Mouse (Mus musculus): ENCODE results near the gene Ssx2ip.

The Ssx2ip gene

DNA sequence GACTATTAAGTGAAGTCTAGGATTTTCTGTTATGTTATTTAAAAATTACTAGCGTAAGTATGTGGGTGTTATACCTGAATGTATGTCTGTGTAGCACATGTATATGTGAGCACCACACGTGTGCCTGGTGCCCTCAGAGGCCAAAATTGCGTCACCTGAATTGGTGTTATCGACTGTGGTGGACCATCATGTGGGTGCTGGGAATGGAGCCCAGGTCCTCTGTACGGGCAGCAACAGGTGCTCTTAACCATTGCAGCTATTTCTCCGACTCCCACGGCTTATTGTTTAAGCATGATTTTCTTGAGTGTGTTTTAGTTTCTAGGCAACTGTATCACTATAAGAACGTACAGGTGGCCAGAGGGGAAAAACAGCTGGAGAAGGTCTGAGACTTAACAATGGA, 31.7 kb downstream of the Ssx2ip start:
- no peak for DNase-seq (ENCODE audit: low read depth, low spot score)

DNA sequence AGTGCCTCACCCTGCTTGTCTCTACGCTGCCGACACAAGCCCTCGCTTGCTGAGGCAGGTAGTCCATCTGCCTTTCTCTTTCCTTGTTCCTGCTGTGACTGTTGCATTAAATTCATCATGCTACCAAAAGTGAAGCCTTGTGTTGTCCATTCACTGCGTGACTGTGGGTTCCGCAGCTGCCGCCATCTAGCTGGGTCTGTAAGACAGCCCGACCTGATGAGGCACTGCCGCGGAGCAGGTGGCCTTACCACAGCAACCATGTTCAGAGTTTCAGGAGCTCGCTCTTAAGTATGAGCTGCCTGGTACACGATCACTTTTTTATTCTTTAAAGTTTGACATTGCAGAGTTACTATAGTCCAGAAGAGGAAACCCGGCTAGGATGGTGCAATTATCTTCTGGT, 35.6 kb downstream of the Ssx2ip start:
- DNase-seq (ENCODE audit: low read depth, low spot score) = no peak

DNA sequence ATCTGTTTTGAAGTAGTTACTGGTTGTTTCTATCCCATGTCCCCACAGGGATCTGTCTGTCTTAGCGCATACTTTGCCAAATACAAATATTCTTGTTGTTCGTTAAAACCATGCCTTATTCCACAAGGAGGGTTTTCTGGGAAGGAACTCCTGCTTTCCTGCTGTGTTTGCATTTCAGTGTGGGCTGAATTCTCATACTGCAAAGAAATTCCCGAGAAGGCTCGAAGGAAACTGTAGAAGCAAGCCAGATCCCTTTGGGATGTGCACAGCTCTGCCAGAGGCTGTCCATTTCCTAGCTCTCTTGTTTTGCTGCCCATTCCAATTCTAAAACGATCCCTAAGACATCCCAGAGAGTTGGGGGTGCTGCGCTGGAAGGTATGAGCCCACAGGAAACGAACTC, 36.0 kb downstream of the Ssx2ip start:
- DNase-seq (ENCODE audit: low read depth, low spot score) = no peak

DNA sequence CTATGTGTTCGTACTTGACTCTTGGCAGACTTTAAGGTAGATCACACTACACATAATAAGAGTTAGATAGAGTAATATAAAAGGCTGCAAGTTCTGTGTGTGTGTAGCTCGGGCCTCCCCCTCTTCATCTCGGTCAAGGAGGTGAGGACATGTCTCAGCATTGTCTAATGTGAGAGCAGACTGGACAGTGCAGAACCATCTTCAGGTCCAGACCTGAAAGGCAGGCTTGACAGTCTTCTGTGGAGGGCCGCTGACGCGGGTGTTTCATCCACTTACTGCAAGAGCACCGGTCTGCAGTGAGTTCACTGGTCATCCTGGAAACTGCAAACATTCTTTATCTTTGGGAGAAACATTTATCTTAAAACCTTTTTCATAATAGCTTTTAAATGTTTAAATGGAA, 38.0 kb downstream of the Ssx2ip start:
- no peak for DNase-seq (ENCODE audit: low read depth, low spot score)

DNA sequence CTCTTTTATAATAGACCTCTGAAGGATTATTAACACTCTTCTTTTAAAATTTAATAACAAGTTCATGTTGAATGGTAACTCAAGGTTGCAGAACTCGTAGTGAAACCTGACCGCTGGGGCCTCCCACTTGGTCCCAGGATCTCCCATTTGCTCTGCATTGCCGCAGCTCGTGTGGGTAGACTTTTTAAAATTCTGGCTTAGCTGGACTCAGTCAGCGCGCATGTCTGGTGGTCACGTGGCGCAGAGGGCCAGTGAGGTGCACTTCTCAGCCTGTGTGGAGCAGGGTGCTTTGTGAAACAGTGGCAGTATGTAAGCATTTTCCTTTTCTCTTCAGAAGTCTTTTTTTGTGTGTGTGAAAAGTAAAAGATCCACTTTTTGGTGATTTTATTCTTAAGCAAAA, 38.5 kb downstream of the Ssx2ip start:
- no peak for DNase-seq (ENCODE audit: low read depth, low spot score)

DNA sequence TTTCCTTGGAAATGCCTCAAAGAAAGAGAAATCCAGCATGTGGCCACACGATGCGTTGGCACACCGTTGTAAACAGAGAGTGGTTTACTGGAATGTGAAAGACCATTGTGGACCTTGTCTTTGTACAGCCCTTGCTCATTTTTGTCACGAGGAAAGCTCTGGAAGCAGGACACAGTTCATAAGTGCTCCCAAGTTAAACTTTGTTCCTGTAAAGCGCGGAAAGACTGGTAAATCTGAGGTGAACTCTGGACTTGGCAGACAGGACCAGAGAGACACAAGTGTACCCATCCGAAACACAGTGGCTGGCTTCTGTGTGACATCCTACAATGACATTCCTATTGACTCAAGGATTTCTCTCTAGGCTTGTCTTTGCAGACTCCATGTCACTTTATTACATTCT, 38.9 kb downstream of the Ssx2ip start:
- DNase-seq (ENCODE audit: low read depth, low spot score) = no peak

DNA sequence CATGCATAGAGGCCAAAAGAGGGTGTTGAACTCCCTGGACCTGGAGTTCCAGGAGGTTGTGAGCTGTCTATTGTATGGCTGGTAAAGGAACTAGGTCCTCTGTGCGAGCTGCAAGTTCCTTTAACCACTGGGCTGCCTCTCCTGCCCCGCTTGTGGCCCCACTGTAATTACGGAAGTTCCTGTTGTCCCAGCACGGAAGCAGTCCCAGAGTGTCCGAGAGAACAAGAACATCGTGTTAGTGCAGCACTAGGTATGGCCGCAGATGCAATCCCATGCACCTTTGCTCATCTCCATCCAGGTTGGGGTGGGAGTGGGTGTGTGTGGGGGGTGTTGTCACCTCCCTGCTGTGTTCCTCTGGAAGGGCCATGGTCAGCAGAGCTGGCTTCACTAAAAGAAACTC, 40.4 kb downstream of the Ssx2ip start:
- no peak for DNase-seq (ENCODE audit: low read depth, low spot score)

DNA sequence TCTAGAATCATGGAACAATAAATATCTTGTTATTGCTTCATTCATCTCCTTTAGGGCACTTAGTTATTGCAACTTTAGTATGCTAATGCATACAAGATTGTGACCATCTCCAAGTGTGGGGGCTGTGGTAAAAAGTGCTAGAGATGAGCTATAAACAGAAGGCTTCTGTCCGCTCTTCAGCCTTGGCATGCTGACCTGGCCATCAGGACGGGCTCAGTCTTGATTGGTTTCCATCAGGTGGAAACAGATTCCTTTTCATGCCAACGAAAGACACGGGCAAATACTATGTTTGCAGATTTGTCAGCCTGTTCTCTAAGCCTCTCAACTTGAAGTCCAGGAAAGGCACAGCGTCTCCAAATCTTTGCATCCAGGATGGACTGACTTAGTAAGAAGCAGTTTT, 42.7 kb downstream of the Ssx2ip start:
- DNase-seq (ENCODE audit: low read depth, low spot score) = no peak

DNA sequence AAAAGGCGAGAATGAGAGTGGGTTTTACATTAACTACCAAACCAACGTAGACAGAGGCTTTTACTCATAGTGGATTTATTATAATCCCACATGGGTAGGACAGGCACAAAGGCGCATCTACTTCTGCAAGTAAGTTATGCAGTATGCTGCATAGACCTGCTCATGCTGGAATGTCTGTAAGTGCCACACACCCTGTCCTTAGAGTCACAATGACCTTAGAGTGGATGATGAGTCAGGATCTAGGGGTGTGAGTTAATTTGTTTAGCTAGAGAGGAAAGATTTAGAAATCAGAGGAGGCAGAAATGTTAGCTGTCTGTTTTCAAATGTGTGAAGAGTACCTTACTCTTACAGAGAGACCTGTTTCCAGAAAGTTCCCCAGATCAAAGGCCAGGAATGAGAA, 43.2 kb downstream of the Ssx2ip start:
- no peak for DNase-seq (ENCODE audit: low read depth, low spot score)

DNA sequence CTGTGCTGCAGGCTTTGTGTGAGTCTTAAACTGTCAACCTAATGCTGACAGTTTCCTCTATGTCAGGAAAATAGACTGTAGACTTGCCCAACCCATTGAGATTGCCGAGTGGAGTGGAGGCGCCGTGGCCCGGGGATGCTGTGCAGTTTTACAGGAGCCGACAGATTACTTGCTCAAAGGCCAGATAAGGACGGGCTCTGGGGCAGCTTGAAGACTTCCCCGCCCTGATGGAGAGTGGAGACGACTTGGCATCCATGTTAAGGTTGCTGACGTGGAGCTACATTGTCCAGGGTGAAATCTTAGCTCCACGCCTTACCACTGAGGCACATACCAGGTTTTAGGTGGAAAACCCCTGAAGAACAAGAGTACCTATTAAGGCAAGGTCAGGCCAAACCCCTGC, 43.9 kb downstream of the Ssx2ip start:
- DNase-seq (ENCODE audit: low read depth, low spot score) = no peak

DNA sequence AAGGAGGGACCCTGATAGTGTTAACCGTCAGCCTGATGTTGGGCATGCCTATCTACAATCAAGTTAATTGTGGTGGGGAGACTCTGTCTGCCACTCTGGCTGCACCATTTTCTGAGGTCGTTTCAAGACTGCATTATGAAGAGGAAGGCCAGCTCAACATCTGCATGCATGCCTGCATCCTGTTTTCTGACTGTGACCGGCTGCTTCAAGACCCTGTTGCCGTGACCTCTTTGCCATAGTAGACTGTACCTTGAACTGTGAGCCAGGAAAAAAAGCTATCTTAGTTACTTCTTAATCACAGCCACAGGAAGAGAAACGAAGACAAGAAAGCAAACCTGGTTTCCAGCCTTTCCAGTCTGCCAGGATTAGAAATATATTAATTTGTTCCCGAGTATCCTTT, 44.5 kb downstream of the Ssx2ip start:
- DNase-seq (ENCODE audit: low read depth, low spot score) = no peak

DNA sequence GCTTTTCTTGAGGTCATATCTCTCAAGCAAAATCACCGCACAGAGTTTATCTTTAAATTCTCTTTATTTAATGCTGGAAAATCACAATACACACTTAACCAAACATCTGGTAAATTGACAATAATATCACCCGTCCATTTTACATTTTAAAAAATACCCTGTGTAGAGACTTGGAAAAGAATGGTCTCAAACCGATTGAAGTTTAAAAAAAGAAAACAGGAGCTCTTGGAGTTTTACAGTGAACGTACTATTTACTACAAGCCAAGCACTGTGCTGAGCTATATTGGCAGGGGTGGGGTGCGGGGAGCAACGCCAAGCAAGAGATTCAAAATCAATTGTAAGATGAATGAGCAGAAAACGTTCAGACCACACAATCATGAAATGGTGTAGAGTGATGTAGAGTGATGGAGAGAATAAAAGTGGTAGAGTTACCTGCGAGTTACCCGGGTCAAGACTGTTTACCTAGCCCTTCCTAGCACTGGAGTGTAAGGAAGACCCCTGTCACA, 45.4 kb downstream of the Ssx2ip start, which contains the start of gene Ctbs:
Gene Ctbs (plus strand): TSS at position 51 of the 506 bp plus-strand sequence.
- DNase-seq (ENCODE audit: low read depth, low spot score) = no peak

DNA sequence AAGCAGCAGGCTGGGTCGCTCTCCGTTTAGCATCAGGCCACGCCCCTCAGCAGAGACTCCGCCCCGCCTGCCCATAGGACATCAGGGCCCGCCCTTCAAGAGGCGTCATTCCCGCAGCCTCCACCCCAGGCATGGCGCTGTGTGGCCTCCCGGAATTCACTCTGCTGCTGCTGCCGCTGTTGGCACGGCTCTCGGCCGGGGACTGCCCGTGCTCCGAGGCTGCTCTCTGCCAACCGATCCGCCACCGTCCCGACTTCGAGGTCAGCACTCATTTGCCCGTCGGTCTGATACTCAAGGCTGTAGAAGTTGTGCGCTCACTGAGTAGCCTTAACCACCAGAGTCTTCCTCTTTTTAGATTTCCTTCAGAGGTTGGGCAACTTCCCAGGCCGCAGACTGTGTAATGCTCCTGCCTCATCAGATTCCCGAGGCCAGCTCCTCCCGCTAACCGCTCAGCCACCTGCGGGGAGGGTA, 46.0 kb downstream of the Ssx2ip start:
- peak; percentile 83 for DNase-seq (ENCODE audit: low read depth, low spot score)

DNA sequence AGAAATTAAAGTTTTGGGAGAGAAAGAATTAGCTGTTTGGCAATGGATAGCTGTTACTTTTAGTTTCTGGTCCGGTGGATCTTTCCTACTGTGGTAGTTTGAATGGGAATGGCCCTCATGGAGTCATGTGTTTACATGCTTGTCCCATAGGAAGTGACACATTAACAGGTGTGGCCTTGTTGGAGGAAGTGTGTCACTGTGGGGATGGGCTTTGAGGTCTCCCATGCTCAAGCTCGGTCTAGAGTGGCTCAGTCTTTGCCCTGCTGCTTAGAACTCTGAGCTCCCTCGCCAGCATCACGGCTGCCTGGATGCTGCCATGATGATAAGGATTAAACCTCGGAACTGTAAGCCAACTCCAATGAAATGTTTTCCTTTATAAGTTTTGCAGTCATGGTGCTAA, 46.9 kb downstream of the Ssx2ip start:
- no peak for DNase-seq (ENCODE audit: low read depth, low spot score)

DNA sequence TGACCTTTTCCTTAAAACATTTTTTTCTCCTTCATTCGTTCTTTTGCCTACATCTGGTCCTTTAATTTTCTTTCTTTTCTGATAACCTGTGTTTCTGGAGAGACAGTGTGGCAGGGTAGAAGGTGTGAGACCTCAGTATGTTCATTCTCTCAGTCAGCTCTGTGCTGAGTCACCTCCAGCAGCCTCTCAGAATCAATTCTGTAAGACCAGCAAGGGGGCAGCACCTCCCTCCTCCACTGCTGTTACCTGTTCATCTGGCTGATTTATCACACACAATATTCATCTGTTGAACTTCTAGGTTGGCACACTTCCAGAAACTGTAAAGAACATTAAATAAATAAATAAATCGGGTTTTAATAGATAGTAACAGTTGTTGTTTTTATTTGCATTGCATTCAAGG, 58.5 kb downstream of the Ssx2ip start:
- DNase-seq (ENCODE audit: low read depth, low spot score) = no peak

DNA sequence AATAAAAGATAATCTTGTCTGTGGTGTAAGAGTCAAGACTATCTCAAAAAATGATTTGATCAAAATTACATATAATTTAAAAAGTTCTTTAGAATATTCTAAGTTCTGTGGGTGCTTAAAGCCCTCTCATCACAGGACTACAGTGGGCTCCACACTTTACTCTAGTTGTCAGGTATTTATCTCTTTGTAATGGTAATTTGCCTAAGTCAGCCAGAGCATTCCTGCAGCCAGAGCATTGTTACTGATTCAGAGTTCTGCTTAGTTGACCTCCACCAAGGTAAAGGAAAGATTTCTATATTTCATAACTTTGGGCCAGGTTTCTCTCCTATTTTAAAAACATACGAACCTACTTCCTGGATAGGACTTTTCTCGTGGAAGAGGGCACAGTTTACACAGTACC, 64.8 kb downstream of the Ssx2ip start:
- no peak for DNase-seq (ENCODE audit: low read depth, low spot score)

DNA sequence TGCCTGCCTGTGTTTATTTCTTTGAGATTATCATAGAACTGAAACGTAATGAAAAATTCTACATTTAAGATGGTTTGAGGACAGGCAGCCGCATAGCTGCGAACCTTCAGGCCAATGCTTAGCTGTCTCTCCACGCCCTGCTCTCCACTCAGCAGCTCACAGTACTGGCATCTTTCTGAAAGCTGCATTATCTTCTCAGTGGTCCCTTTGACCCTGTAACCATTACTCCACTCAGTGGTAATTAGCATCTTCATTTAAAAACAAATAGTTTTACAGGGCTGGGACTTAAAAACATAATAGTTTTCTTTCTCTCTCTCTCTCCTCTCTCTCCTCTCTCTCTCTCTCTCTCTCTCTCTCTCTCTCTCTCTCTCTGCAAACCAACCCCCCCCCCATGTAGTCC, 68.2 kb downstream of the Ssx2ip start:
- no peak for DNase-seq (ENCODE audit: low read depth, low spot score)

DNA sequence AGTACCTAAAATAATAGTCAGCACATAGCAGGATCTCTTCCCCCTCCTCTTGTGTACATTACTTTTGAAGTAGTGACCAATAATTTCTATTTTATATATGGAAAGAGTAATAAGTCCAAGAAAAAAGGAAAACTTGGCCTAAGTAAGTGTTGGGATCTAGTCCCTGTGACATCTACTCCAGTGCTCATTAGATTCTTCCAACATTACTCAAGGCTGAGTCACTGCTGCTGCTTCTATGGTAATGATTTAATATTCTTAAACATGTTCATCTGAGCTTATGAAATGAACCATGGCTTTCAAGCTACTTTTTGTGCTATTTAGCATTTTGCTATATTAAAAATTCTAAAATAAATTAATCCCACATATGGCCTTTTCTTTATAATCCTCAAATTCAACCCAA, 69.3 kb downstream of the Ssx2ip start:
- DNase-seq (ENCODE audit: low read depth, low spot score) = no peak

DNA sequence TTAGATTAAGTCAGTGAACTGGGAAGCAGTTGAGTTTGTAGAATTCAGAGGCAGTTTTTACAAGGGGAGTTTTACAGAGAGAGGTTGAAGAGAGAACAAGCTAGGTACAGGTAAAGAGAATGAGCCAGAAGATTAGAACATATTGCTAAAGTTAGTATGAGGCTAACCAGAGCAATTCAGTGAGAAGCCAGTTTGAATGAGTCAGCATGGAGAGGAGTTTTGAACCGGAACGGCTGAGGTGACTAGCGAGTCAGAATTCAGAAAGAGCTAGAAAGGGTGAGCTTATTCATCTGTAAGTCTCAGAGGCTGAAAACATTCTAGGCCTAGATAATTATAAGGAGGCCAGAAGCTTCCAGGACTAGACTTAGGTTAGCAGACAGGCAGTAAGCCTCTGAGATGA, 70.0 kb downstream of the Ssx2ip start:
- no peak for DNase-seq (ENCODE audit: low read depth, low spot score)

DNA sequence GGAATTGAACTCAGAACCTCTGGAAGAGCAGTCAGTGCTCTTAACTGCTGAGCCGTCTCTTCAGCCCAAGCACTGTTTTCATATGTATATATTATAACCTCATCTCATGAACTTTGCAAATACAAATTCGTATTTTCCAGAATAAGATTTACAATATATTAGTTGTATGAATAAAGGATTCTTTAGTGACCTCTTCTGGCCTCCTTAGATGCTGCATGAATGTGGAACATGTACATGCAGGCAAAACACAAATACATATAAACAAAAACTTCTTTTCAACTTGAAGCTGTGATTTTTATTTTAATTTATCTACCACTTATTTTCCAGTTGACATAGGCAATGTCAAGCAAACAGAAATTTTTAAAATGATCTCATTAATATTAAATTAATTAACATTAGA, 77.6 kb downstream of the Ssx2ip start:
- no peak for DNase-seq (ENCODE audit: low read depth, low spot score)

DNA sequence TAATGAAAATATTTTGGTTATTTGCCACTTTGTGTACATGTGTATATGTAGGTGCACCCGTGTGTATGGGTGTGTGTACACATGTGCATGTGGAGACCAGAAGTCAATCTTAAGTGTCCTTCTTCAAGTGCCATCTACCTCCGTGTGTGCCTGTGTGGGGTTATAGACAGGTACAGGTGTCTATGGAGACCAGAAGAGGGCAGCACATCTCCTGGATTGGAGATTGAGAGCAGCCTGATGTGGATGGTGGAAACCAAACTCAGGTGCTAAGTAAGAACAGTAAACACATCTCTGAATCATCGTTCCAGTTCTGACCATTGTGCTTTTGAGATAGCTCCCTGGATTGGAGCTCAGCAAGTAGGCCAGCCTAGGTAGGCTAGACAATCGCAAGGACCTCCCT, 82.0 kb downstream of the Ssx2ip start:
- no peak for DNase-seq (ENCODE audit: low read depth, low spot score)

All from telencephalon, adult 2 months (tissue).